Mouse (Mus musculus): ENCODE measurements around the gene Cd2.

Gene Cd2

GRCm38 (mm10) chr3:101277830-101278229 lies 9.9 kb downstream of the Cd2 start:
- in situ Hi-C loops (cut with MboI, MseI), result loop anchor here (10.0 to 25.0 kb wide), 2 partner anchors 53 to 791 kb away; partner anchors contain the start of gene Tent5c

- in situ Hi-C loops (cut with MboI, MseI), result loop anchor here (10.0 to 25.0 kb wide), 2 partner anchors 52 to 789 kb away; partner anchors contain the start of gene Tent5c
Observed at GRCm38 (mm10) chr3:101276501-101277320, 11.0 kb downstream of the Cd2 start.

- in situ Hi-C loops (cut with MboI, MseI), result loop anchor here (10.0 to 25.0 kb wide), 2 partner anchors 51 to 788 kb away; partner anchors contain the start of gene Tent5c
Observed at GRCm38 (mm10) chr3:101275636-101276300, 12.0 kb downstream of the Cd2 start.

- in situ Hi-C loops (cut with MboI, MseI), result loop anchor here (10.0 to 25.0 kb wide), 2 partner anchors 50 to 787 kb away; partner anchors contain the start of gene Tent5c
Observed at GRCm38 (mm10) chr3:101274794-101275193, 12.9 kb downstream of the Cd2 start.

- in situ Hi-C loops (cut with MboI, MseI), result loop anchor here (10.0 kb wide), 1 partner anchor 49 kb away; no protein-coding TSS in a partner anchor
Observed at GRCm38 (mm10) chr3:101274041-101274770, 13.5 kb downstream of the Cd2 start.

- in situ Hi-C loops (cut with MboI, MseI), result loop anchor here (10.0 kb wide), 1 partner anchor 47 kb away; no protein-coding TSS in a partner anchor
Observed at GRCm38 (mm10) chr3:101272166-101272565, 15.6 kb downstream of the Cd2 start.

GRCm38 (mm10) chr3:101270833-101271232 lies 16.9 kb downstream of the Cd2 start:
- in situ Hi-C loops (cut with MboI, MseI), result loop anchor here (10.0 kb wide), 1 partner anchor 46 kb away; no protein-coding TSS in a partner anchor

- in situ Hi-C loops (cut with MboI, MseI), result no loop called here
Observed at GRCm38 (mm10) chr3:101268361-101268760, 19.4 kb downstream of the Cd2 start.

- in situ Hi-C loops (cut with MboI, MseI), result no loop called here
Observed at GRCm38 (mm10) chr3:101265561-101266091, 22.1 kb downstream of the Cd2 start.

GRCm38 (mm10) chr3:101258976-101259375 lies 28.8 kb downstream of the Cd2 start:
- in situ Hi-C loops (cut with MboI, MseI), result no loop called here

GRCm38 (mm10) chr3:101256090-101256489 lies 31.6 kb downstream of the Cd2 start:
- in situ Hi-C loops (cut with MboI, MseI), result no loop called here

GRCm38 (mm10) chr3:101252141-101252540 lies 35.6 kb downstream of the Cd2 start:
- in situ Hi-C loops (cut with MboI, MseI), result no loop called here

GRCm38 (mm10) chr3:101249846-101250245 lies 37.9 kb downstream of the Cd2 start:
- in situ Hi-C loops (cut with MboI, MseI), result no loop called here

- in situ Hi-C loops (cut with MboI, MseI), result no loop called here
Observed at GRCm38 (mm10) chr3:101245212-101245611, 42.5 kb downstream of the Cd2 start.

GRCm38 (mm10) chr3:101243002-101243401 lies 44.7 kb downstream of the Cd2 start:
- in situ Hi-C loops (cut with MboI, MseI), result no loop called here

- in situ Hi-C loops (cut with MboI, MseI), result no loop called here
Observed at GRCm38 (mm10) chr3:101241866-101242265, 45.9 kb downstream of the Cd2 start.

GRCm38 (mm10) chr3:101240859-101241258 lies 46.9 kb downstream of the Cd2 start:
- in situ Hi-C loops (cut with MboI, MseI), result no loop called here

- in situ Hi-C loops (cut with MboI, MseI), result no loop called here
Observed at GRCm38 (mm10) chr3:101239236-101239635, 48.5 kb downstream of the Cd2 start.

GRCm38 (mm10) chr3:101238695-101239094 lies 49.0 kb downstream of the Cd2 start:
- in situ Hi-C loops (cut with MboI, MseI), result no loop called here

GRCm38 (mm10) chr3:101236995-101237808 lies 50.5 kb downstream of the Cd2 start:
- in situ Hi-C loops (cut with MboI, MseI), result no loop called here

GRCm38 (mm10) chr3:101236261-101236660 lies 51.5 kb downstream of the Cd2 start:
- in situ Hi-C loops (cut with MboI, MseI), result no loop called here

All from T-helper 1 cell (primary cell).